Comparison of ENCODE assay signal across 7 mouse cellular contexts in the genomic region with DNA sequence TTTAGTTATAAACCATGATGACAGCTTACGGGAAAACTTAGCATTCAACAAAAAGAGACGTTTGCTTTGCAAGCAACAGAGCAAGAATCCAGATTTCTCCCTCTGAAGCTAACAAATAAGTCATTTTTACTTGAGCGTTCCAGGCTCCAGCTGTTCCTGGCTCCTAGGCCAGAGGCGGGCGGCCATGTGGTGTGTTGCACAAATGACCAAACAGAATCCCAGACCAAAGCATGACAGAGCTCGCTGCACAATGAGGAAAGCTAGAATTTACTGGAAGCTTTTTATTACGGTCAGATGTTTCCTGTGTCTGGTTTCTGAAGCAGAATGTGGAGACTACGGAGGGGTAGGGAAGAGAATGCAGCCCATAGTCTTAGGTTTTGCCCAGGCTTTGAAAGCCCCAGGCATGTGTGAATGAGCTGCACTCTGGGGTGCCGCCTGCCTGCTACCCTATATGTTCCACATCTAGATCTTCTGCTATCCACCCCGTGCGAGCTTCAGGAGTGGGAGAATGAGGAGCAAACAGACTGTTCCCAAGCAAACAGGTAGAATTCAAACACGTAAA.
A peak's percentile ranks its signal among the peaks of the same experiment; 100 is the strongest.
DNase-seq lines count a peak whose midpoint lies in the region; ATAC-seq and TF ChIP-seq lines count a peak whose summit lies in the region.

No protein-coding gene starts in this region.

- 61% methylated on average over 12 of the region's 12 CpGs for WGBS in midbrain, postnatal 0 days
- WGBS in midbrain, embryonic 11.5 days, result 82% methylated on average over 12 of the region's 12 CpGs
- 42% methylated on average over 12 of the region's 12 CpGs for WGBS in stomach, postnatal 0 days

- no peak for ATAC-seq in midbrain, postnatal 0 days (ENCODE audit: low FRiP score)
- no peak for ATAC-seq in midbrain, embryonic 11.5 days (ENCODE audit: low FRiP score)
- ATAC-seq in stomach, postnatal 0 days (ENCODE audit: low FRiP score, low TSS enrichment), result no peak

- peak overlapping the region; percentile 55; the same call in 1 of the 2 replicates for H3K27ac ChIP-seq in midbrain, postnatal 0 days (ENCODE audit: low read depth, low read length)
- no peak overlapping the region for H3K27ac ChIP-seq in midbrain, embryonic 11.5 days (ENCODE audit: low read depth, low read length)
- H3K27ac ChIP-seq in stomach, postnatal 0 days (replicated peaks), result peak overlapping the region; percentile 79

- no peaks in the 10 kb centered on the region for H3K4me1 ChIP-seq in midbrain, postnatal 0 days (ENCODE audit: insufficient read depth, low read length)
- H3K4me1 ChIP-seq in midbrain, embryonic 11.5 days (ENCODE audit: control insufficient read depth, insufficient read depth, low read length), result peaks cover 3% of the 10 kb centered on the region; the same call in 1 of the 2 replicates
- peaks cover 14% of the 10 kb centered on the region for H3K4me1 ChIP-seq in stomach, postnatal 0 days (replicated peaks; ENCODE audit: control insufficient read depth, insufficient read depth)

- H3K4me2 ChIP-seq in midbrain, postnatal 0 days (ENCODE audit: low read depth, low read length, poor library complexity, severe bottlenecking), result no peak overlapping the region
- H3K4me2 ChIP-seq in midbrain, embryonic 11.5 days, result no peak overlapping the region
- no peak overlapping the region for H3K4me2 ChIP-seq in stomach, postnatal 0 days (replicated peaks; ENCODE audit: low read depth)

- DNase-seq in midbrain, postnatal 0 days (ENCODE audit: low spot score), result peak; percentile 27
- no peak for DNase-seq in midbrain, embryonic 11.5 days (ENCODE audit: low spot score, missing footprints)
- DNase-seq in gastrocnemius, postnatal 10 days, result peak; percentile 59
- peak; percentile 73 for DNase-seq in kidney, postnatal 14 days
- peak; percentile 37 for DNase-seq in stomach, postnatal 0 days (ENCODE audit: low spot score)
- no peak for DNase-seq in frontal cortex, postnatal 14 days (ENCODE audit: low spot score in 2 of 2)
- no peak for DNase-seq in adrenal gland, adult 18-20 months (ENCODE audit: low spot score in 2 of 2)

- no peaks in the 10 kb centered on the region for H3K27me3 ChIP-seq in midbrain, postnatal 0 days (ENCODE audit: insufficient read depth, low read length)
- no peaks in the 10 kb centered on the region for H3K27me3 ChIP-seq in midbrain, embryonic 11.5 days (ENCODE audit: control insufficient read depth, insufficient read depth, low read length)
- no peaks in the 10 kb centered on the region for H3K27me3 ChIP-seq in stomach, postnatal 0 days (ENCODE audit: control insufficient read depth, insufficient read depth, low read length)

- no peaks in the 10 kb centered on the region for H3K9me3 ChIP-seq in midbrain, postnatal 0 days (ENCODE audit: low read length)
- H3K9me3 ChIP-seq in midbrain, embryonic 11.5 days (ENCODE audit: control insufficient read depth, low read length), result no peaks in the 10 kb centered on the region
- H3K9me3 ChIP-seq in stomach, postnatal 0 days (ENCODE audit: control insufficient read depth, low read length), result no peaks in the 10 kb centered on the region

- no peaks in the 10 kb centered on the region for H3K36me3 ChIP-seq in midbrain, postnatal 0 days (ENCODE audit: insufficient read depth, low read length)
- H3K36me3 ChIP-seq in midbrain, embryonic 11.5 days (ENCODE audit: control insufficient read depth, insufficient read depth, low read length), result no peaks in the 10 kb centered on the region
- no peaks in the 10 kb centered on the region for H3K36me3 ChIP-seq in stomach, postnatal 0 days (ENCODE audit: control insufficient read depth, insufficient read depth, low read length)

- TF ChIP-seq EP300 in stomach, postnatal 0 days (optimal IDR thresholded peaks at IDR 0.05), result no peak

- H3K9ac ChIP-seq in midbrain, postnatal 0 days (replicated peaks; ENCODE audit: low read length, poor library complexity, severe bottlenecking), result no peak overlapping the region
- H3K9ac ChIP-seq in midbrain, embryonic 11.5 days (ENCODE audit: low read length), result no peak overlapping the region
- H3K9ac ChIP-seq in stomach, postnatal 0 days (ENCODE audit: low read length), result no peak overlapping the region

- H3K4me3 ChIP-seq in midbrain, postnatal 0 days (ENCODE audit: low read depth, low read length), result no peak overlapping the region
- no peak overlapping the region for H3K4me3 ChIP-seq in midbrain, embryonic 11.5 days (ENCODE audit: low read depth, low read length)
- no peak overlapping the region for H3K4me3 ChIP-seq in stomach, postnatal 0 days (ENCODE audit: low read depth, low read length)

- no peak for TF ChIP-seq CTCF in midbrain, postnatal 0 days (IDR thresholded peaks at IDR 0.05)
- no peak for TF ChIP-seq CTCF in stomach, postnatal 0 days (IDR thresholded peaks at IDR 0.05; ENCODE audit: low read depth)

Comparison
In these comparisons a context has a peak if more than half of its experiments do, and no peak if none do; other contexts are left out.
1. DNase-seq: peak in midbrain, postnatal 0 days (single experiment), gastrocnemius, postnatal 10 days (single experiment), kidney, postnatal 14 days (single experiment) and stomach, postnatal 0 days (single experiment); none in midbrain, embryonic 11.5 days (single experiment), frontal cortex, postnatal 14 days (0 of 2) and adrenal gland, adult 18-20 months (0 of 2).